Mouse (Mus musculus) macrophage (primary cell): ENCODE measurements around the gene Nup210l. TPM values are rescaled to one million over a fixed set of nuclear protein-coding genes. Genes with fewer than 3 reads are reported as not detected.
A peak's percentile ranks its signal among the peaks of the same experiment; 100 is the strongest.
"Not testable (repeated sequence)": the region's sequence is repeated elsewhere in the genome, so short reads cannot be mapped to it uniquely, and the experiment has no call there.

Experiments
- H3K27ac ChIP-seq: fragments of 350-480 bp; formaldehyde crosslinking; 2 replicates; pipeline ENCODE4 v1.9.0; 2021
- H3K36me3 ChIP-seq: fragments of 350-480 bp; formaldehyde crosslinking; 2 replicates; pipeline ENCODE4 v1.9.0; 2021; ENCODE audit errors: inconsistent target
- H3K4me3 ChIP-seq: fragments of 350-480 bp; formaldehyde crosslinking; 2 replicates; pipeline ENCODE4 v1.9.0; 2021; ENCODE audit errors: inconsistent target
- H3K79me2 ChIP-seq: fragments of 350-480 bp; formaldehyde crosslinking; 2 replicates; pipeline ENCODE4 v1.9.0; 2021; ENCODE audit errors: inconsistent target
- WGBS: methylation state at CpG from one replicate; pipeline ENCODE4 v1.1.7; 2026; ENCODE audit warnings: inconsistent platforms; ENCODE audit not compliant: missing documents; 5-methylcytosine and 5-hydroxymethylcytosine counted together
- polyA plus RNA-seq: library from polyadenylated mRNA; stranded (reverse); fragments of 250-400 nt; gene quantifications from 3 replicates; pipeline ENCODE4 v1.2.4, GENCODE M21; 2018; ENCODE audit warnings: inconsistent platforms

Gene Nup210l
- polyA plus RNA-seq, 1 experiment from 2014 or later = not detected

DNA sequence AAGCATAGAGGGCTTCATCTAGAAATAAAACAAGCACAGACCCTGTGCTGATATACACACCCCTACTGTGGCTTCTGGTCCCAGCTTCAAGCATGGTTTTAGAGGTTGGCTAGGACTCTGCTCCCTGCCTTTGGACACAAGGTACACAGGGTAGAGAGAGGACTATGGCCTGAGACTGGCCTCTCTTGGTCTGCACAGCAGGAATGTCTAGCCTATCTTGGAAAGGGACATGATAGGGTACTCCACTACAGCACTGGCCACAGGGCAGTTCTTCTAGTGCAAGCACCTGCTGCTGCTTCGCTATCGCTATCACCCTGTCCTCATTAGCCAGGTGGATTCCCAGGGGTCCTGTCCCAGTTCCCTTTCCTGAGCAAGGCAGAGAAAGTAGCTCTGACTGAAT is 137.3 kb downstream of the Nup210l start:
- H3K79me2 ChIP-seq = no peaks in the 10 kb centered on the region
- WGBS = 100% methylated on average over 2 of the region's 2 CpGs
- H3K36me3 ChIP-seq = no peaks in the 10 kb centered on the region

GRCm38 (mm10) chr3:90241669-90242358 is 137.9 kb downstream of the Nup210l start:
- no peak overlapping the region for H3K4me3 ChIP-seq
- no peak overlapping the region for H3K27ac ChIP-seq
- H3K36me3 ChIP-seq = no peaks in the 10 kb centered on the region
- H3K79me2 ChIP-seq = no peaks in the 10 kb centered on the region
- WGBS = 79% methylated on average over 10 of the region's 10 CpGs

More for the DNA sequence above, 137.3 kb downstream of the Nup210l start:
- Histone ChIP-seq H3K27ac (no peak overlapping the region), H3K4me3 (no peak overlapping the region)

DNA sequence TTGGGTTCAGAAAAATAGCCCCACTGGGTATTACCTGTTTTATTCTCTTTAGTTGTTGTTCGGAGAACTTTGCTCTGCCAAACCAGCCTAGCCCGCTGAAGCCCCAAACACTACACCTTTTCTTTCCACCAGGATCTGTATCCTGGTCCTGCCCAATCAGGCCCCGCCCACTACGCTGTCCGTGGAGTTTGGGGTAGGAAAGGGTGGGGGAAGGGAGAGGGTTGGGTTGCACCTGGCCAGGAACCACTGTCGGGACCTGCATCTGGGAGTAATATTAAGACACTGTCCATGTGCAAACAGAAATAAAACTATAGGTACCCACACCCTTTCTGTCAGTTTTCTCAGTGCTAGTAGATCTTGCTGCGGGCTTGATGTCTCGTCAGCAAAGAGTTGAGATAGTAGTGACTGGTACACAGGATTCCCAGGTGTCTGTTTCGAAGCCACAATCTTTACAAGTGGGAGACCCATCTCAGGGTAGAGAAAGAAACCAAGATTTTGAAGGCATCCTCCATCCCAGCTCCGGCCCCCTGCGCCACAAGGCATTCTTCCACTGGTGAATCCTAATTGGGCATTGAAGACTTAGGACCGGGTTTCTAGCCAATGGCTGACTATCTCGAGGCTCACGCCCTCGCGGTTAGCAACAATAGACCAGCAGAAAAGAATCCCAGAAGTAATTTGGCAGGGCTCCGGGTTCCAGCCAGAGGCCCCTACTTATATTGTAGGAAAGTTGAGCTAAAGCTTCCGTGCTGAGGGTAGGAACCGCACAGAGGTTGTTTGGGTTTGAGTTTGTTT is 139.2 kb downstream of the Nup210l start, which contains the start of gene Creb3l4:
Creb3l4 (minus strand) TSS at position 529 of the 792 bp plus-strand sequence.
- no peak within 1 kb of the TSS for H3K4me3 ChIP-seq
- H3K79me2 ChIP-seq = no peaks in the 10 kb centered on the region; the same call in 1 of the 2 replicates
- 80% methylated on average over 18 of the region's 19 CpGs for WGBS
- H3K27ac ChIP-seq = no peak within 1 kb of the TSS
- no peaks in the 10 kb centered on the region for H3K36me3 ChIP-seq

- Histone ChIP-seq H3K4me3 (no peak overlapping the region), H3K79me2 (peaks cover 19% of the 10 kb centered on the region), H3K27ac (no peak overlapping the region), H3K36me3 (no peaks in the 10 kb centered on the region)
- WGBS = 9% methylated on average over 2 of the region's 2 CpGs
Observed at GRCm38 (mm10) chr3:90245406-90245805, 141.5 kb downstream of the Nup210l start.

DNA sequence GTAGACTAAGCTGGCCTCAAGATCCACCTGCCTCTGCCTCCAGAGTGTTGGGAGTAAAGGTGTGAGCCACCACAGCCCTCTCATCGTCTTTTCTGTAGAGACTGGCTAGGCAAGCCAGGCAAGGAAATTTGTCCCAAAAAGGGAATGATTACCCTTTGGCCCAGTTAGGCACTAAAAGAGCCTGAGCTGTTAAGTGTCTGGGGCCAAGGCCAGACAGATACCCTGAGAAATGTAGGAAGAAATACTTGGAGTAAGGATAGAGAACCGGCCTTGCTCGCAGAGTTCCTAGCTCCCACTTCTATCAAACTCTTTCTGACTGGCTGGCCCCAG is 143.7 kb downstream of the Nup210l start:
- WGBS = 6% methylated on average over 3 of the region's 3 CpGs
- Histone ChIP-seq H3K79me2 (peaks cover 31% of the 10 kb centered on the region), H3K27ac (peak overlapping the region; percentile 98), H3K36me3 (peaks cover 11% of the 10 kb centered on the region; the same call in 1 of the 2 replicates), H3K4me3 (peak overlapping the region; percentile 95)

DNA sequence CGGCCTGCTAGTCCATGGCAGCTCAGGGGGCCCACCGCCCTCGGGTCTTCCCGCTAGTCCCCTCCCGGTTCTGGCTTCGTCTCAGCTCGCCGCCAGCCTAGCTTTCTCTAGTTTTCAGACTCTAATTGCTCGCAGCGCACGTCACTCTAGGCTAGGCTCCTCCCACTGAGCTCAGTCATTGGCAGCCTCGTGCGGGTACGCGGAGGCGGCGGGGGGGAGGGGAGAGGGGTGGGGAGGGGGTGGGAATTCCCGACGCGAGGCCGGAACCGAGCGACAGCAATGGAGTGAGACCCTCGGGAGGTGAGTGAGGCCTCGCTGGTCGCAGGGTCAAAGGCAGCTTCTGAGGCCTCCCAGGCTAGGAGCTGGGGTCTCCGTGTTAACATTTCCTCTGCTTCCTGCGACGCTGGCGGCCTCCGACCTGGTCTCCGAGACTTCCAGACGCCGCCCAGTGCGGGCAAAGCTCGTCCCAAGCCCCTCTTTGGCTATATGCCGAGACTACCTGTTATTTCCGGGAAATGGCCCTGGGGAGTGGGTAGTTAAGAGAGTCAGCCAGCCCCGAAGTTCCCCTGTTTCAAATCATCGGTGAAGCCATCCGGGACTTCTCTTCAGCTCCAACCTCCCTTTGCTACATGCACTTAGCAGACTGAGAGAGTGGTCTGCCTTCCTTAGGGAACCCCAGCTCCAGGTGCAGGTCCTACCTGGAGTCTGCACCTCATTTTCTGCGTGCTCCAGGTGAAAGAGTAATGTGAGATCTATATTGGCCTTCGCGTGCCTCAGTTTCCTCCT is 144.2 kb downstream of the Nup210l start, which contains the start of gene Slc39a1:
Slc39a1 (plus strand) TSS at position 213 of the 786 bp plus-strand sequence.
- peak within 1 kb of the TSS; percentile 95 for H3K4me3 ChIP-seq
- H3K79me2 ChIP-seq = peaks cover 31% of the 10 kb centered on the region
- H3K36me3 ChIP-seq = peaks cover 11% of the 10 kb centered on the region; the same call in 1 of the 2 replicates
- WGBS = under 1% methylated on average over 44 of the region's 44 CpGs
- H3K27ac ChIP-seq = peak within 1 kb of the TSS; percentile 98

DNA sequence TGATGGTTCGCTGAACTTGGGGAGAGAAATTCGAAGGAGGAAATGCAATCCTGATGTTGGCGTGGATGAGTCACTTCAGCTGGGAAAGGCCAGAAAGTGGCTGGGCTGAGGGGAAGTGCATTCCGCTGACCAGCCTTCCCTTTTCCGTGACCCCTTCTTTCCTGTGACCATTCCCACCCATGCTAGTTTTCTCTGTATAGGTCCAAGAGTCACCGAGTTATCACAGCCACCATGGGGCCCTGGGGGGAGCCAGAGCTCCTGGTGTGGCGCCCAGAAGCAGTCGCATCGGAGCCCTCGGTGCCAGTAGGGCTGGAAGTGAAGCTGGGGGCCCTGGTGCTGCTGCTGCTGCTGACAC is 144.8 kb downstream of the Nup210l start:
- Histone ChIP-seq H3K4me3 (peak overlapping the region; percentile 95), H3K36me3 (peaks cover 11% of the 10 kb centered on the region; the same call in 1 of the 2 replicates), H3K27ac (peak overlapping the region; percentile 98), H3K79me2 (peaks cover 31% of the 10 kb centered on the region)
- 2% methylated on average over 10 of the region's 10 CpGs for WGBS

- Histone ChIP-seq H3K79me2 (peaks cover 45% of the 10 kb centered on the region), H3K27ac (no peak overlapping the region), H3K36me3 (peaks cover 11% of the 10 kb centered on the region; the same call in 1 of the 2 replicates), H3K4me3 (no peak overlapping the region)
- WGBS = 91% methylated on average over 6 of the region's 6 CpGs
Observed at GRCm38 (mm10) chr3:90250791-90251190, 146.9 kb downstream of the Nup210l start.

GRCm38 (mm10) chr3:90251731-90252226 is 147.8 kb downstream of the Nup210l start:
- Histone ChIP-seq H3K36me3 (peaks cover 12% of the 10 kb centered on the region; the same call in 1 of the 2 replicates), H3K79me2 (peaks cover 55% of the 10 kb centered on the region)
- 92% methylated on average over 2 of the region's 12 CpGs for WGBS
- H3K27ac ChIP-seq, H3K4me3 ChIP-seq: not testable (repeated sequence)

- 94% methylated on average over 2 of the region's 2 CpGs for WGBS
- Histone ChIP-seq H3K79me2 (peaks cover 63% of the 10 kb centered on the region), H3K36me3 (peaks cover 21% of the 10 kb centered on the region; the same call in 1 of the 2 replicates)
- H3K27ac ChIP-seq, H3K4me3 ChIP-seq: not testable (repeated sequence)
Observed at GRCm38 (mm10) chr3:90252659-90253058, 148.7 kb downstream of the Nup210l start.

- no CpG with 5 or more reads among the region's 1 CpGs for WGBS
- not testable (repeated sequence) for H3K27ac ChIP-seq, H3K4me3 ChIP-seq
- H3K36me3 ChIP-seq = peaks cover 26% of the 10 kb centered on the region
- peaks cover 69% of the 10 kb centered on the region for H3K79me2 ChIP-seq
Observed at GRCm38 (mm10) chr3:90253174-90253573, 149.2 kb downstream of the Nup210l start.

DNA sequence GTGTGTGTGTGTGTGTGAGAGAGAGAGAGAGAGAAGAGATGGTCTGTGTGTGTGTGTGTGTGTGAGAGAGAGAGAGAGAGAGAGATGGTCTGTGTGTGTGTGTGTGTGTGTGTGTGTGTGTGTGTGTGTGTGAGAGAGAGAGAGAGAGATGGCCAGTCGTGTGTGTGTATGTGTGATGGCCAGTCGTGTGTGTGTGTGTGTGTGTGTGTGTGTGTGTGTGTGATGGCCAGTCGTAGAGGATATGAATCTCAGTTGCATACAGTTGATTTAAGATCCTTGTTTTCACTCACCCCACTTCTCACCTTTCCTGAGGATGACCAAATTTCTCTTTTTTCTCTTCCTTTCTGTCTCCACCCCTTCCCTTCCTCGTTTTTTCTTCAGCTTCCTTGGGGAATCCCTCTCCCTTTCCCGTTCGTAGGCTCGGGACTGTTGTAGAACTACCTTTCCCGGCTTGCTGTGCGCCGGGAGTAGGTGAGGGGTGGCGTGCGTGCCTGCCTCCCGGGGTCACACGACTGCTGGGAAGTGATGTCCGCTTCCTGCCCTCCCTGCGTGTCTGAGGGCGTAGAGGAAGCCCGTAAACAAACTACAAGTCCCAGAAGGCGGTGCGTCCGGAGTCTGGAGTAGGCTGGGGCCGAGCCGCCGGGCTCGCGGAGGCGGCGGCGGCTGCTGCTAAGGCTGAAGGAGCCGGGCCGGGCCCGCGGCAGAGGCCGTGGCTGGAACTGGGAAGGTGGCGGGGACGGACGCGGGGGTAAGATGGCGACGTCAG is 149.9 kb downstream of the Nup210l start, which contains the start of gene Crtc2:
Crtc2 (plus strand) TSS at position 511 of the 766 bp plus-strand sequence.
- peak within 1 kb of the TSS; percentile 44 for H3K27ac ChIP-seq
- H3K36me3 ChIP-seq = peaks cover 32% of the 10 kb centered on the region
- peaks cover 72% of the 10 kb centered on the region for H3K79me2 ChIP-seq
- peak within 1 kb of the TSS; percentile 81 for H3K4me3 ChIP-seq
- 2% methylated on average over 38 of the region's 40 CpGs for WGBS

DNA sequence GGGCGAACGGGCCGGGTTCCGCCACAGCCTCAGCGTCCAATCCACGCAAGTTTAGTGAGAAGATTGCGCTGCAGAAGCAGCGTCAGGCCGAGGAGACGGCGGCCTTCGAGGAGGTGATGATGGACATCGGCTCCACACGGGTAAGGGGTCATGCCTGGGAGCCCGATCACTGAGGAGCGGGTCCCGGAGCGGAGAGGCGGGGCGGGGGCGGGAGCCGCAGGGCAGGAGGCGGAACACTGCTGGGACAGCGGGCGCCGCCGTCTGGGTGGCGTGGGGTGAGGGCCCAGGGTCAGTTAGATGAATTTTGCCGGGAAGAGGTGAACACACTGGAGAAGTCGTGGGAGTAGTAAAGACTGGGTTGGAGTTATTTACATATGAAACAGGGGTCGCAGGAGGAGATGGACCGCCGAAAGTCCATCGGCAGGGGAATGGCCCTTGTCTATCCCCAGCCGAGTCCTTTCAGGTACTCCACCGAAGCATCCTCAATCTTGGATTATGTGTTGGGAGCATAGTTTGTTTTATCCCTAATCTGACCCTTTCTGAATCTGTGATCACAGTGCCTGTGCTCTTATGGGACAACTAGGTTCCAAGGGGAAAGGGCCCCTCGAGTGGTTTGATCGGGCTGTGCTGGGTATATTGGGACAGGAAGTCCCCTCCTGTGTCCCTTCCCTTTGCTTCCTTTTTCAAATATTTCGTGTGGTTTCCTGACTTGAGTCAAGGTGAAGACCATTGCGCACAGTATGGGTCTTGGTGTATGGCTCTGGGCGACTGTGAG is 150.7 kb downstream of the Nup210l start:
- Histone ChIP-seq H3K27ac (peak overlapping the region; percentile 44), H3K79me2 (peaks cover 66% of the 10 kb centered on the region), H3K4me3 (peak overlapping the region; percentile 81), H3K36me3 (peaks cover 40% of the 10 kb centered on the region)
- under 1% methylated on average over 38 of the region's 41 CpGs for whole genome bisulfite sequencing
